Mouse (Mus musculus) ES-E14 (cell line): ENCODE data around the gene Hs1bp3. TPM values are rescaled to one million over a fixed set of nuclear protein-coding genes. Genes with fewer than 3 reads are reported as not detected.

ENCODE experiments used
- DNase-seq: peaks from one replicate; pipeline ENCODE4 v3.0.0-alpha.2; 2013; ENCODE audit warnings: low read depth, low spot score
- H3K27ac ChIP-seq: 2 replicates; pipeline ENCODE4 v1.5.1; 2012; ENCODE audit warnings: low read depth, mild to moderate bottlenecking, low read length, moderate library complexity, mixed read lengths; ENCODE audit not compliant: poor library complexity, insufficient read depth, severe bottlenecking
- H3K36me3 ChIP-seq: 2 replicates; pipeline ENCODE4 v1.6.1; 2012; ENCODE audit warnings: mild to moderate bottlenecking, low read length, moderate library complexity, mixed read lengths; ENCODE audit not compliant: control insufficient read depth, poor library complexity, insufficient read depth, severe bottlenecking
- H3K4me1 ChIP-seq, 2 experiments: fragments of 150-350 bp in 1 of 2; sonication (generic) in 1 of 2; 2 replicates each; pipeline ENCODE4 v1.6.1; 2012; ENCODE audit warnings: low read length in 2 of 2, mild to moderate bottlenecking in 1 of 2, mixed read lengths in 1 of 2; ENCODE audit not compliant: control insufficient read depth in 2 of 2, insufficient read depth in 2 of 2, poor library complexity in 1 of 2
- H3K4me3 ChIP-seq, 2 experiments: fragments of 150-350 bp in 1 of 2; sonication (generic) in 1 of 2; 2 replicates each; pipeline ENCODE4 v1.5.1; 2012; ENCODE audit warnings: low read length in 2 of 2, low read depth in 1 of 2, mild to moderate bottlenecking in 1 of 2, mixed read lengths in 1 of 2; ENCODE audit not compliant: insufficient read depth in 1 of 2, poor library complexity in 1 of 2, severe bottlenecking in 1 of 2
- H3K9ac ChIP-seq: 2 replicates; pipeline ENCODE4 v1.6.1; 2012; ENCODE audit warnings: low read depth, mild to moderate bottlenecking, low read length, mixed read lengths; ENCODE audit not compliant: poor library complexity, insufficient read depth, severe bottlenecking
- H3K9me3 ChIP-seq: fragments of 150-350 bp; sonication (generic); 2 replicates; pipeline ENCODE4 v1.6.1; 2012; ENCODE audit warnings: low read depth, mild to moderate bottlenecking, low read length; ENCODE audit not compliant: control insufficient read depth, insufficient read depth
- CHD2 ChIP-seq: IDR thresholded peaks from 2 replicates; pipeline ENCODE4 v1.6.1; 2014; ENCODE audit warnings: mild to moderate bottlenecking, low read depth, low read length, inconsistent platforms
- HCFC1 ChIP-seq: IDR thresholded peaks from 2 replicates; pipeline ENCODE4 v1.6.1; 2012; ENCODE audit warnings: low read length, inconsistent platforms, borderline replicate concordance; ENCODE audit not compliant: insufficient read depth
- MAFK ChIP-seq: IDR thresholded peaks from 2 replicates; pipeline ENCODE4 v1.6.1; 2014; ENCODE audit warnings: mild to moderate bottlenecking, low read depth, low read length, inconsistent platforms; ENCODE audit not compliant: insufficient read depth
- ZC3H11A ChIP-seq: IDR thresholded peaks from 2 replicates; pipeline ENCODE4 v1.6.1; 2012; ENCODE audit warnings: low read depth, mild to moderate bottlenecking, inconsistent platforms, low read length, borderline replicate concordance
- ZNF384 ChIP-seq: IDR thresholded peaks from 2 replicates; pipeline ENCODE4 v1.6.1; 2012; ENCODE audit warnings: low read depth, low read length, inconsistent platforms
- in situ Hi-C, 2 experiments: fragments of 600-800 bp; cut with MboI; formaldehyde crosslinking; loops; one replicate each; pipeline ENCODE4 v1.15.1; 2025; ENCODE audit warnings: low sequenced_read_pairs in 2 of 2, inconsistent platforms in 1 of 2; ENCODE audit not compliant: unreplicated experiment in 2 of 2
- total RNA-seq: library from RNA; depleted of rRNA; stranded (reverse); fragments of 300-350 nt; gene quantifications from 2 replicates; pipeline ENCODE4 v1.2.3, GENCODE M21; 2012; rRNA removed

Gene Hs1bp3
- total RNA-seq, 1 experiment: 7.9 TPM

DNA sequence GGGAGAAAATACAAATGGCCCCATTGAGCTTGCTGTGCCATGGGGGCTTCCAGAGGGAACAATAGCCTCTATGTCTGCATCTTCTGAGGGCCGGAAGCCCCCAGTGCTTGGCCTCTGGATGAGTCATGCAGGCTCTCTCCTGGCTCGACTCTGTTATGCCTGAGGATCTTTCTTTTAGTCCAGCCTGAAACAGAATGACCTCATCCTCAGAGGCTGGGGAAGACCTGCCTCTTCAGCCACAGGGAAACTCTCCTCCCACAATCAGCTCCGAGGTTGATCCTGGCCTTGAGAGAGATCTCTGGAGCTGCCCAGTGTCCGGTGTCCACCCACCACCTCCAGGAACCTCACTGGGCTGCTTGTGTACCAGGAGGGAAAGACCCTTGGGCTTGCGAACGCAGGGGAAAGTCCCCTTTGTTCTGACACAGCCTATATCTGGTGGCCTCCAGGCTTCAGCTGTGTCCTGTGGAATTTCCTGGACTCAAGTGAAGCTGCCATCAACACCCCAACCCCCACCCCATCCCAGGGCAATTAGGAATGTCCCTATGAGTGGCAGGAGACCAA is 73.3 kb downstream of the Hs1bp3 start:
- H3K4me1 ChIP-seq: no peaks in the 10 kb centered on the region
- no peaks in the 10 kb centered on the region for H3K36me3 ChIP-seq
- no peak overlapping the region for H3K27ac ChIP-seq
- in situ Hi-C loops: no loop called here
- no peak overlapping the region for H3K4me3 ChIP-seq
- DNase-seq: no peak
- no peaks in the 10 kb centered on the region for H3K9me3 ChIP-seq
- TF ChIP-seq ZC3H11A (no peak), HCFC1 (no peak), CHD2 (no peak), MAFK (no peak), ZNF384 (no peak)
- H3K9ac ChIP-seq: no peak overlapping the region

- no peak overlapping the region for H3K9ac ChIP-seq
- no peaks in the 10 kb centered on the region for H3K9me3 ChIP-seq
- H3K4me1 ChIP-seq: no peaks in the 10 kb centered on the region
- H3K27ac ChIP-seq: no peak overlapping the region
- H3K4me3 ChIP-seq: no peak overlapping the region
- in situ Hi-C loops: no loop called here
- no peak for DNase-seq
- TF ChIP-seq HCFC1: no peak
- TF ChIP-seq MAFK: no peak
- TF ChIP-seq ZC3H11A: no peak
- TF ChIP-seq CHD2: no peak
- TF ChIP-seq ZNF384: no peak
- no peaks in the 10 kb centered on the region for H3K36me3 ChIP-seq
Measured at GRCm38 (mm10) chr12:8387281-8387680, 74.0 kb downstream of the Hs1bp3 start.

DNA sequence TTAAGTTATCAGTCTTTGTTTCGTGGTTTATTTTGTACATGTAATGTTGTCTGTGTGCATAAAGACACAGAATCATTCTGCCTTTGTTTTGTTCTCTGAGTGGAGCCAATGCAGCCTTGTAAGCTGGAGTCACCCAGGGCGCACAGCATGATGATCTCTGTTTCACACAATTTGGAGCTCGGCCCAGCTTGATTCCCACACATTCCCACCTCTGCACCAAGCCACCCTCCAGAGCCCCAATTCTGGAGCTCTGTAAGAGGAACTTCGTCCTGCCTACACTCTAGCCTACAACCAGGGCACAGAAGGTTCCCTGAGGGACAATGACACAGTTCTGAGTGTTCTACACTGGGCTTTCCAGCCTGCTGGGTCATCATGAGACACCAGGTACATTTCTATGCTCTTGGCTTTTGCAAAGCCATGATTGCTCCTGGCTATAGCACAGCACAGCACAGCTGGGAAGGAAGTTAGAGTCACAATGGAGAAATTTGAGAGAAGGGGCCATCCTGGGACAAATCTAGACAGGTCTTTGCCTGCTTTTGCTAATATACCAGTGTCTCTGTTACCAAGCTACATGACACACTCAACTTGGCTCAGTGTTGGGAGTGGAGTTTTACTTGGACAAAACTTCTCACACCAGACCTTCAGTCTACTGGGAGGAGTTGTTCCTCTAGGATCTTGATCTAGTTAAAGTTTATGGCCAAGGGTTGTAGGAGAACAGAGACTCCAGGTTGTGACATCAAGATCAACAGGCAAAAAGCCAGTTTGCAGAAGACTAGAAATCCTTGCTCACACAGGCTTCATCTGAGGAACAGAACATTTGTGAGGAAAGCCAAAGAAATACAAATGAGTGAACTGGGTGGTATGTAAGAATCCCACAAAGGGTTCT is 75.5 kb downstream of the Hs1bp3 start:
- no peaks in the 10 kb centered on the region for H3K9me3 ChIP-seq
- no peak overlapping the region for H3K27ac ChIP-seq
- no peak for DNase-seq
- no peak overlapping the region for H3K9ac ChIP-seq
- H3K4me3 ChIP-seq: no peak overlapping the region
- no peaks in the 10 kb centered on the region for H3K36me3 ChIP-seq
- H3K4me1 ChIP-seq: no peaks in the 10 kb centered on the region
- TF ChIP-seq MAFK: no peak
- TF ChIP-seq HCFC1: no peak
- TF ChIP-seq CHD2: no peak
- TF ChIP-seq ZNF384: no peak
- TF ChIP-seq ZC3H11A: no peak
- in situ Hi-C loops: no loop called here

GRCm38 (mm10) chr12:8393226-8393625 is 80.0 kb downstream of the Hs1bp3 start:
- in situ Hi-C loops: no loop called here
- DNase-seq: no peak
- no peak for TF ChIP-seq HCFC1
- no peak for TF ChIP-seq ZNF384
- no peak for TF ChIP-seq MAFK
- TF ChIP-seq ZC3H11A: no peak
- TF ChIP-seq CHD2: no peak
- Histone ChIP-seq H3K9ac (no peak overlapping the region), H3K9me3 (no peaks in the 10 kb centered on the region), H3K4me1 (no peaks in the 10 kb centered on the region), H3K4me3 (no peak overlapping the region), H3K36me3 (no peaks in the 10 kb centered on the region), H3K27ac (no peak overlapping the region)

Other genes starting within 250 kb of the Hs1bp3 start
- 20.1 and 27.4 TPM in 2 replicates for gene Ldah, start 105.3 kb upstream of the Hs1bp3 start, total RNA-seq
- gene Gdf7, start 11.5 kb upstream of the Hs1bp3 start, total RNA-seq: 0.71 and 1.7 TPM in 2 replicates
- 29.4 and 43.6 TPM in 2 replicates for gene Rhob, start 186.6 kb downstream of the Hs1bp3 start, total RNA-seq